Mouse (Mus musculus): ENCODE results near the gene Eps8. TPM values are rescaled to one million over a fixed set of nuclear protein-coding genes. Genes with fewer than 3 reads are reported as not detected.

Eps8 gene
- total RNA-seq, 2 experiments from 2014 or later, result 30.1 to 32.2 TPM

- peak in 1 of 2 experiments; percentile 42 for DNase-seq (ENCODE audit: low spot score in 2 of 2)
- intact Hi-C loops (cut with DNase I), result no loop called here
Observed at GRCm38 (mm10) chr6:137542231-137543152, 112.2 kb downstream of the Eps8 start.

DNA sequence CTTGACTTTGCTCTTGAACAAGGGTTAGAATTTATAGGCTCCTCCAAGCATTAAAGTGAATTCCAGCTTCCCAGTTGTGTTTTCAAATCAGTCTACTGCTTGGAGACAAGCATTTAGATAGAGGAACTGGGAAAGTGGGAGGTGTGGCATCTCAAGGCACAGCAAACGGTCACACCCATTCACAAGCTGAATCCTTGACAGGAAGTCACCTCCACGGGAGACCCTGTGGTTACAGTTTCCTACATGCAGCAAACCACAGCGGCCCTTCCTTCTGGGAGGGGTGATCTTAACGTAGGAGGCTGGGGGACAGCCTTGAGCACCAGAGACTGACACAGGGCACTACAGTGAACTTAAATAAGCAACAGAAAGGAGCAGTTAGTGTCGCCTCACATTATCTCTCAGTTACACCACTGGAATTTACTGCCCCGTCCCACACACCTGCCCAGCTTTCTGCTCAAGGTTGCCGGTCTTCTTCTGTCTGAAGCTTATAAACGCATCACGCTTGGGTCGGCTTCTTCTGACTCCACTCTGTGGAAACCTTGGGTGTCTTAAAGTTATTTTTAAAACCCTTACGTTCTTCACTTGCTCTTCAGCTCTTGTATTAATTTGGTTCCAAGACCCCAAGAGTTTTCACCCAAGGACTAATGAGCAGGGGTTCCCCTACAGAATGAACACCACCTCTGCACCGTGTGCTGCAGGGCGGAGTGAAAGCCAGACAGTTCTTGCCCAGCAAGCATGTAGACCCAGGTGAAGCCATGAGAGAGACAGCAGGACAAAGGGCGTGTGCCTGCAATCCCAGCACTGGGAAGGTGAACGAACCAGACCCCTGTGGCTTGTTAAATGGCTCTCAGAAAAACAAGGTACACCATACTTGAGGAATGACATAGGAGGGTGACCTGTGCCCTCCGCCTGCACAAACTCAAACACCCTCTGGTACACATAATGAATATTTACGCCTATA lies 113.2 kb downstream of the Eps8 start:
- intact Hi-C loops (cut with DNase I), result no loop called here

DNA sequence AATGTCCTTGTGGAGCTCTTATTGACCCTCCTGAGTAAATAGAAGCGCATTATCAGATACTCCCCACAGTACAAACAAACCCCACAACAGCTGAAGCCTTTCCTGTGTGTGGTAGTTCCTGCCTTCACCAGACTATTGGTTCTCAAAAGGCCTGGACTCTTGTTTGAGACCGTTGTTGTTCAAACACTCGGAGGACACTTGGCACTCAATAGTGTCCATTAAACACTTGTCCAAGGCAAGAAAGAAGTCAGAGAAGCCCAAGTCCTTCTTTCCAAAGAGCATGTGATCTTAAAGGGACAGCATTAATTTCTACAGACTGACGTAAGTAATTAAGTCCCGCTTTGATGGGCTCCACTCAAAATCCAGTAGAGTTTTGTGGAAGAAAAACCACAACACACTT lies 113.9 kb downstream of the Eps8 start:
- no peak for DNase-seq (ENCODE audit: low spot score in 2 of 2)
- intact Hi-C loops (cut with DNase I), result no loop called here

More for the DNA sequence above, 113.2 kb downstream of the Eps8 start:
- DNase-seq (ENCODE audit: low spot score in 2 of 2), result no peak

DNA sequence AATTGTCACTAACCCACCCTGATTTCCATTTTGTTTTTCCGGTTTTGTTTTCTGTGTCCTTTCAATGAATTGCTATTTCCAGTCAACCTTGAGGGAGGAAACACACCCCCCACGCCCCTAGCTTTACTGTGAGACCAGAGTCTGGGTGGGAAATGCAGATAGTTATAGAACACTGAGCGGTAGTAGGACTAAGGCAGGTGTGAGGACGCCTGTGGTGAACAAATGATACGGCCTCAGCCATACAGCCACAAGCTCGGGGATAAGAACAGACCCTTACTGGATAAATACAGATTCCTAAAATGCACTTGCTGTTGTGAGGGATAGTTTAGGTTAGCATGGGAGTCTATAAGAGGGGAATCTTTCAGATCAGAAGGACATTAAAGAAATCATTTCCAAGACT lies 114.3 kb downstream of the Eps8 start:
- no peak for DNase-seq (ENCODE audit: low spot score in 2 of 2)
- intact Hi-C loops (cut with DNase I), result no loop called here

GRCm38 (mm10) chr6:137539219-137539618 lies 115.5 kb downstream of the Eps8 start:
- intact Hi-C loops (cut with DNase I), result no loop called here
- no peak for DNase-seq (ENCODE audit: low spot score in 2 of 2)

DNA sequence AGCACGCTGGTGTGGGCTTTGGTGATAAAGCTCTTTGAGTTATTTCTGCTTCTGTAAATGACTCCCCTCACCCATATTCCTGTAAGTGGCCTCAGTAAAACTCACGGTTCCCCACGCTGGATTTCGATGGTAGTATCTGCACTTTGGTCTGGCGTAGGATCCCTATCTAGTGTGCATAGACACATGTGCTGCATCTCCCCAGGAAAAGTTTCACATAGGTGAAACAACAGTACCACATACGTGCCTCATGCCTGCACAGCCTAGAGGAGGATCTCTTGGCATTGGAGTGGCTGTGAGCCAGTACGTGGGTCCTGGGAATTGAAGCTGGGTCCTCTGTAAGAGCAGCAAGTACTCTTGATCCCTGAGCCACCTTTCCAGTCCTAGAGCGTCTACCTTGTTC lies 121.9 kb downstream of the Eps8 start:
- DNase-seq (ENCODE audit: low spot score in 2 of 2), result no peak
- intact Hi-C loops (cut with DNase I), result no loop called here

- DNase-seq (ENCODE audit: low spot score in 2 of 2), result no peak
- intact Hi-C loops (cut with DNase I), result no loop called here
Observed at GRCm38 (mm10) chr6:137525769-137526168, 128.9 kb downstream of the Eps8 start.

- intact Hi-C loops (cut with DNase I), result no loop called here
- DNase-seq (ENCODE audit: low spot score in 2 of 2), result no peak
Observed at GRCm38 (mm10) chr6:137520343-137520704, 134.4 kb downstream of the Eps8 start.

DNA sequence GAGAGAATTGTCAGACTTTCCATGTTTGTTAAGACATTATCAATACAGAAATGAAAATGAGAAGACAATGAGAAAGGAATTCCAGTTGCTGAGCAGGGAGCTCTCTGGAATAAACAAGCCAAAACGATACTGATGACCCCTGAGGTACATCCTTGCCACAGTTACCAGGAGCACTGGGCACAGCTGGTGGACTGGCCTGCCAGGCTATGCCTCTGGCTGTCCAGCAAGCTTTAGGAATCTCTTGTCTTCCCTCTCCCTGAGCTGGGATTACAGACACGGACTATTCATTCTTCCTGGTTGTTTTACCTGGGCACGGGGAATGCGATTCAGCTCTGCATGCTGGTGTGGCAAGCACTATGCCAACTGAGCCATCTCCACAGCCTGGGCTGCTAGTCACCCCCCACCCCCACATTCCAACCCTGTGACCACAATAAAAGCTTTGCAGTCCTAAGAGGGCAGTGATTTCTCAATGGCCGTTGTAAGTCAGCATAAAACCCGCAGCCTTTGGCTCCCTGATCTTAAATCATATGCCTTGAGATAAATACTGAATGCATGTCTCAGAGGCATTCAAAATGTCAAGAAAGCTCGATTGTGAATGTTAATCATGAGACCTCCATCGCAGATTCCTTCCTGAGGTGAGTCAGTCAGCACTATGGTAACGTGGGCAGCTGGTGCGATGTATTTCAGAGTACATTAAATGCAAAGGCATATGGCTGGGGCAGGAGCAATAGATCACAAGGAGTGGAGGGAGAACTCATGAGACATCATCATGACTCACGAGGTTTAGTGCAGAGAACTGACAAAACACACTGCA lies 134.9 kb downstream of the Eps8 start:
- intact Hi-C loops (cut with DNase I), result no loop called here

GRCm38 (mm10) chr6:137514872-137515271 lies 139.8 kb downstream of the Eps8 start:
- intact Hi-C loops (cut with DNase I), result no loop called here
- DNase-seq (ENCODE audit: low spot score in 2 of 2), result no peak

More for the DNA sequence above, 134.9 kb downstream of the Eps8 start:
- peak; percentile 21 to 48 for DNase-seq (ENCODE audit: low spot score in 2 of 2)

GRCm38 (mm10) chr6:137512753-137513152 lies 141.9 kb downstream of the Eps8 start:
- no peak for DNase-seq (ENCODE audit: low spot score in 2 of 2)
- intact Hi-C loops (cut with DNase I), result no loop called here

DNA sequence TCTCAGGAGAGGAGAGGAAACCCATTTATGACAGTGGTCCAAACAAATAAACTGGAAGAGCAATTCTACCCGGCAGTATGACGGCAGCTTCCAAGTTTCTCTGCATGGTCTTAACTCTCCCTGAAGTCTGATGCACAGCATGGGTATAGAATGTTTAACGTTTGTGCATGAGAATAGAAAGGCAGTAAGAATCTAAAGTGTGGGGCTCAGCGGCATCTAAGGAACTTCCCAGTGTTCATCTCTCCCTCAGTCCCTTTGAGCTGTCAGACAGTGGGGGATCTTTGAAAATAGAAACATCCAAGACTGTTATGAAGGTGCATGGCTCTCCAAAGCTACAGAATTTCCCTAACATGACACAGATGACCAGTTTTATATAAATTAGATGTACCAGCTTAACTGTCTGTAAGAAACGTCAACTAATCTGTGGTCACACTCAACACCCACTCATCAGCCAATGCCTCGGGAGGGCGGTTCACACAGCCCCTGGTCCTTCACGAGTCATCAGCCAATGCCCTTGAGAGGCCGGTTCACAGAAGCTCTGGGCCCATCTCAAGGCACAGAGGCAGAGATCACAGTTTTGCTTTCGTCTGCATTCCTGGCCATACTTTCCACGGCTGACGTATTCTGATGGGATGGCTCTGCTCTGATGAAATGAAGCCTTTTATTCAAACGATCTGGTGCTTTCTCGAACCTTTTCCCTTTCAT lies 145.2 kb downstream of the Eps8 start:
- intact Hi-C loops (cut with DNase I), result no loop called here
- DNase-seq (ENCODE audit: low spot score in 2 of 2), result no peak

GRCm38 (mm10) chr6:137508936-137509335 lies 145.7 kb downstream of the Eps8 start:
- no peak for DNase-seq (ENCODE audit: low spot score in 2 of 2)
- intact Hi-C loops (cut with DNase I), result no loop called here

GRCm38 (mm10) chr6:137506563-137506962 lies 148.1 kb downstream of the Eps8 start:
- intact Hi-C loops (cut with DNase I), result no loop called here

GRCm38 (mm10) chr6:137505555-137506227 lies 149.0 kb downstream of the Eps8 start:
- intact Hi-C loops (cut with DNase I), result no loop called here
- no peak for DNase-seq (ENCODE audit: low spot score in 2 of 2)

More at GRCm38 (mm10) chr6:137506563-137506962, 148.1 kb downstream of the Eps8 start:
- DNase-seq (ENCODE audit: low spot score in 2 of 2), result no peak

- intact Hi-C loops (cut with DNase I), result no loop called here
- no peak for DNase-seq (ENCODE audit: low spot score in 2 of 2)
Observed at GRCm38 (mm10) chr6:137504052-137504451, 150.6 kb downstream of the Eps8 start.

DNA sequence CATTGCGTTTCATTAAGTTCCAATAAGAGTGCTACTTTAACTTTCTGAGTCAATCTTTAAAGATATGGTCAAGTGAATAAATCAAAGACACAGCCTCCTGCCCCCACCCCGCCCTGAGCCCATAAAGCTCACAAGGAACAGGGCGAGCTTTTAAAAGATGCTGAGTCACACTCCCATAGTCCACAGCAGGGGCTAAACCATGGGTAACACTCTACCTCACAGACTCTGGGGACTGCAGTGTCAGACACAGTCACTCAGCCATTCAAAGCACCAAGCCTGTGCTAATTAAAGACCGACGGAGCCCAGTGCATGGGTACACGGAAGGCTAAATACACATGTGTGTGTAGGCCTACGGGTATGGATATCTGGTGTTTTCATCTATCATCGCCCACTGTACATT lies 151.2 kb downstream of the Eps8 start:
- DNase-seq (ENCODE audit: low spot score in 2 of 2), result no peak
- intact Hi-C loops (cut with DNase I), result no loop called here

DNA sequence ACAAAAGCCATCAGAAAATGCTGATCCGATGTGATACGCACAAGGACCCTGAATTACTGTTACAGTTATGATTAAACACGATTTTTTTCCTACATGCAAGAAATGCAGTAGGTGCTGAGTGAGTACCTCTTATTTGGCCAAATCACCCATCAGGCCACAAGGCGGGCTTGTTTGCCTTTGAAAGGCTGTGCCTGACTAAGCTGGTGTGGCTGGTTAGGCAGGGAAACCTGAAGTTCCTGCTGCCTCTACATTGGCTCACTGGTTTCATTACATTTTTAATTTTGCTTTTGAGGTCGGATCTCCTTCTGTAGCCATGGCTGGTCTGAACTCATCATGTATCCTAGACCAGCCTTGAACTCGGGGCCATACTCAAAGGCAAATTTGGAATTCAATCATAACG lies 151.7 kb downstream of the Eps8 start:
- no peak for DNase-seq (ENCODE audit: low spot score in 2 of 2)

More for the DNA sequence above, 151.7 kb downstream of the Eps8 start:
- intact Hi-C loops (cut with DNase I), result no loop called here

Measured in left cerebral cortex, postnatal 14 days (tissue).